Mouse (Mus musculus) embryo, embryonic 10.5 days (tissue): Measurements from ENCODE around the gene Csf2rb.
"Not testable (repeated sequence)": the region's sequence is repeated elsewhere in the genome, so short reads cannot be mapped to it uniquely, and the experiment has no call there.

Source experiments
- DNase-seq: peaks from one replicate; pipeline ENCODE4 v3.0.0-alpha.2; 2015; ENCODE audit warnings: low spot score

Gene Csf2rb

DNA sequence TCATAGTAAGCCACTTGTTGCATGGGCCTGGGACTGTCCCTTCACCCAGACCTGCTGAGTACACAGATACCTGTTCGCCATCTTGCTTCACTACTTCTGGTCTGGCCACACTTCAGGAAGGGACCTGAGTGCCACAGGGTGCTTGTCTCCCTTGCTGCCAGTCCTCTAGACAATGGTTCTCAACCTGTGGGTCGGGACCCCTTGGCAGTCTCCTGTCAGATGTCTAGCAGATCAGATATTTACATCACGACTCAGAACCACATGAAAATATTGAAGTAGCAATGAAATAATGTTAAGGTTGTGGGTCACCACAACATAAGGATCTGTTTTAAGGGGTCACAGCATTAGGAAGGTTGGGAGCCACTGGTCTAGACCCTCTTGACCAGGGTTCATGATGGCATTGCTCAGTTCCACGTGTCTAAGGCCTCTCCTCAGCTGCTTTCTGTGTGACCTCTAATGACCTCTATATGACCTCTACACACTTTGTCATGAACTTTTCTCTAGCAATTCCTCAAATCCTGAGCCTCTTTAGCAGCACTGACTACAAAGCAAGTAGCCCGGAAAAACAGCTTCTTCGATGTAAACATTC is 2.3 kb downstream of the Csf2rb start:
- not testable (repeated sequence) for DNase-seq

DNA sequence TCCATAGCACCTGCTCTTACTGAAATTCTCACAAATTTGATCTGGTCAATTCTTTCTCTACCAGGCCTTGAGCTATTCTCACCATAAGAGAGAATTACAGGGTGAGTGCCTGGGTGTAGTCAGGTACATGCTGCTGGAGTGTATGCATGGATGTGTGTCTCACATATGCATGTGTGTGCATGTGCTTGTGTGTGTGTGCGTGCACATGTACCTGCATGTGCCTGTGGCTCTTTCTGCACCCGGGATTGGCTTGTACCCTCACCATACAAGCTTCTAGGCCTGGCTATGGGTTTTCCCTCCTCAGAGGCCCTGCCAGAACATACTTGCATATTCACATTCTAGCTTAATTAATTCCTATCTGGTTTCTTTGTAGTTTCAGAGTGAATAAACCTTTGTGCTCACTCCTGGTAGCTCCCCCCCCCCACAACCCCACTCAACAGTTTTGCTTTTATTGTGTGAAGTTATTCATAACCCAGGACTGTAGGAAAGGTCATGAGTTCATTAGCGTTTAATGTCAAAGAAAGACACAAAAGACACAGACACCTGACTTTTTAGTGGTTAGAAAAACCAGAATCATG is 3.1 kb downstream of the Csf2rb start:
- DNase-seq = no peak

DNA sequence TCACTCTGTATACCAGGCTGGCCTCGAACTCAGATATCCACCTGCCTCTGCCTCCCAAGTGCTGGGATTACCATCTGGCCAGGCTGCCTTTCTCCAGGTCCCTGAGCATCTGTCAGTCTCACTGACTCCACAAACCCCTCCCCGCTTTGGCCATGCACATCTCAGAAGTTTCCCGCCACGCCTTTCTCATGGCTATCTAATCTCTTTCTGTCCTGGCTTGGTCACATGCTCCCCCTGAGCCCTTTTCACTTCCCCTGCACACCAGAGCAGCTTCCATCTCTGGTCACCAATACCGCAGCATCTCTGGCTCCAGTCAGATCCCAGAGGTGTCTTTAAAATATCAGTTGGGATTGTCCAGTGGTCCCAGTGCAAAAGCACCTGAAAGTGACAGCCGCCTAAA is 4.4 kb downstream of the Csf2rb start:
- not testable (repeated sequence) for DNase-seq

DNA sequence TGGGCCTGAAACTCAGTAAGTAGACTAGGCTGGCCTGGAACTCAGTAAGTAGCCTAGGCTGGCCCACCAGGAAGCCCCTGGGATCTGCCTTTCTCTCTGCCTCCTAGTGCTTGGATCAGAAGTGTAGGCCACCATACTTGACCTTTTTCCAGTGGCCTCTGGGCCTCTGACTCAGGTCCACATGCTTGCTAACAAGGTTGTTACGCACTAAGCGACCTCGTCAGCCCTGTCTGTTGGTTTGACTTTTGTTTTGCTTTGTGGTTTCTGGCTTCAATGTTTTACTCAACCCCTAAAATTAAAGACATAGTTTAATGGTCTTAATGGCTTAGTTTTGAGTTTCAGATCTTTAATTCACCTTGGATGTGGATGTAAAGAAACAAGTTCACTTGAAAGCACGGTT is 5.2 kb downstream of the Csf2rb start:
- no peak for DNase-seq

DNA sequence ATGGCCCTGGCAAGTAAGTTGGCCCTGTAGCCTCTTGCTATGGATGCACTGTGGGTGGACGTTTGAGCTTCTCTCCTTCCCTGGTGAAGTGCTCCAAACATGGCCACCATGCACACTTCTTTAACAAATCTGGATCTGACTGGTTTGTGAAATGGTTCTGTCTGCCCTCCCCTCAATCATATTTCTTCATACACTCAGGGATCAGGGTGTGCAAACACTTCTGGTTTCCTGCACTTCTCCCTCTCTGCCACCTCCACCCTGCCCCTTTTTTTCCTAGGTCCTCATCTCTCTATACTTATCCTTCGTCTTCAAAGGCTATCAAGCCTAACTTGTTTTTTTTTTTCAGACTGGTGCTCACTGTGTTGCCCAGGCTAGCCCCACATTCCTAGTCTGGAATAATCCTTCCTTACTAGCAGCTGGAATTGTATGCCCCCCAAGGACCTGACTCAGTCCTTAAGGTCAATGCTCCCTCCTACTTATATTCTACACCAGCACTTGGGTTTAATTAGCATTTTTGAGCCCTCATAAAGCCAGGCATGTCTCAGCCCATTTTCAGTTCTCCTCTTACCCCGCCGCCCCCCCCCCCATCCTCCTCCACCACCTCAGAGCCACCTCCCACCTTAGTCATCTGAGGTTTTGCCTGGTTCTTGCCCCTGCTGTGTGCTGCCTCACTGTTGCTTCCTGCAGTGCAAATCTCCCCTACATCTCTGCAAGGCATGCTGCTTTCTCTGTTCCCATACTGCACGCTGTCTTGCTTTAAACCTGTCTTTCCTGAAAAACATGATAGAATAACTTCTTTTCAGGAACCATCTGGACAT is 6.2 kb downstream of the Csf2rb start:
- no peak for DNase-seq

DNA sequence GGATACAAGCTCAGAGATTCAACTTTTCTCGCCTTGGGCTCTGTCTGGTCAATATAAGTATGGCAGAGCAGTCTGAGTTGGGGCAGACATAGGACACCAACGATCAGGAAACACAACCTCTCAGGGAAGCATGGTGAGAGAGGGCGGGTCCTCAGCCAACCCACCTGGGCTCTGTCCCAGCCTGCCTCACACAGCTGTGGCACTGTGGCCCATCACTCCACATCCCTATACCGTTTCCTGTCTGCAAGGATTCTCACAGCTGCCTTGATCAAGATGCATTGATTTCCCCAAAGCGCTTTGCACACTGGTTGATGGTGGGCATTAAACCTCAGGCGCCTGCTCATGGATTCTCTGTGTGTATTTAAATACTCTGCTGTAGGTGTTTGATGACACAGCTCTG is 7.4 kb downstream of the Csf2rb start:
- DNase-seq = no peak

DNA sequence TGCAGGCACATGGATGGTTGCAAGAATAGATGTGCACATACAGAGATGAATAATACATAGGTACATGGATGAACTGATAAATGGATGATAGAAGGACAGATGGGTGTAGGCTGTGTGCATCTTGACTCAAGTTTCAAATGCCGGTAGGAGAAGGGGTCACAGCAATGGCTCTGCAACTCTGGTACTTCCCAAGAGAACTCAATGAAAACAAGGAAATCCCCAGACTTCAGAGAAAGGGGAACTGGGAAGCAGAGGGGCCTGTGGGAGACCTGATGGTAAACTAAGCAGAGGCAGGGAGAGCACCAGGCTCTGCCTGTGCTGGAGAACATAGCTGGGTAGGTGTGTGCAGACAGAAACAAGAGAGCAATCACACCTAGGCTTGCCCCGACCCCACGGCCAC is 8.8 kb downstream of the Csf2rb start:
- no peak for DNase-seq

DNA sequence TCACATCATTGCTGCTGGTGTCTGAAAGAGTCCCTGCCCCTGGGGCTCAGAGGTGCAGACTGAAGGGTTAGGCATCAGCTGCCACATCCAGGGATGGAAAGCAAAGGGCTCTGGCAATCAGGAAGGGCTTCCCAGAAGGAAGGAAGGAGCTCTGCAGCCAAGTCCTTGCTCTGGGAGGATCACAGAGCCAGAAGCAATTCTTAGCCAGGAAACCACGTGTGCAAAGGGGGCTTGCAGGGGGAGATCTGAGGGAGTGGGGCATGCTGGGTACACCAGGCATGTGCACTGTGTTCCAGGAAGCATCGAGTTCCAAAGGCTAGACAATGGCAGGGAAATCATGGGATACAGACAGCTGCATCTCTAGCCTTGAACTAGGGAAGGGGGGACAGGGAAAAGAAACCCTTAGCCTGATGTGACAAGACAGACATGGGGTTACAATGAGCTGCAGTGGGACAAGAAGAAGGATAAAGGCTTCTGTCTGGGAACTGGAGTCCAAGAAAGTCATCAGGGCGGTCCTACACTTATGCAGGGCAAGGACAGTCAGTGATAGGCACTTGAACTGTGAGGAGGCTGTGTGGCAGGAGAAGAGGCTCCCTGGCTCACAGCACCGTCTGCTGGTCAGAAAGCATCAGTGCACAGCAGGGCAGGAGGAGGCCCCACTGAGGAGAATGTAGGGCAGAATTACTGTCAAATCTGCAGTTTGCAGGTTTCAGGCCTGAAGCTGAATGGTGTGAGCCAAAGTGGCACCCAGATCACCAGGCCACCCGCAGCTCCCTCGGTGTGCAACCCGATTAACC is 14.3 kb downstream of the Csf2rb start:
- DNase-seq = peak; percentile 61

DNA sequence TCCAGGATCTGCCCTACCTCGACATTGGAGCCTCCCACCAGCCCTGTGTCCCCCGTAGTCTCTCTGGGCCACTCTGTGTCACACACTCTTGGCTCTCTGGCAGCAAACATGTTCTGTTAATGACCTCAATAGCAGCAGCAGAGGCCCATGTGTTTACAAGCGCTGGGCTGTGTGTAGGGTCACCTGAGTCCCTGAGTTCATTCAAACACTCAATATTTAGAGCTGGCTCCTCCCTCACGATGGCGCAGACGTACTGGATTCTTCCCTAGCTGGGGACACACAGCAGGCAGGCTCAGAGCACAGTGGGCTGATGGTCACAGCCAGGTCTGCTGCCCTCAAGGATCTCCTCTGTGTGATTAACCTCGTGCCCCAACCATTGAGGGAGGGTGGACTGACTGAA is 15.4 kb downstream of the Csf2rb start:
- DNase-seq = not testable (repeated sequence)

DNA sequence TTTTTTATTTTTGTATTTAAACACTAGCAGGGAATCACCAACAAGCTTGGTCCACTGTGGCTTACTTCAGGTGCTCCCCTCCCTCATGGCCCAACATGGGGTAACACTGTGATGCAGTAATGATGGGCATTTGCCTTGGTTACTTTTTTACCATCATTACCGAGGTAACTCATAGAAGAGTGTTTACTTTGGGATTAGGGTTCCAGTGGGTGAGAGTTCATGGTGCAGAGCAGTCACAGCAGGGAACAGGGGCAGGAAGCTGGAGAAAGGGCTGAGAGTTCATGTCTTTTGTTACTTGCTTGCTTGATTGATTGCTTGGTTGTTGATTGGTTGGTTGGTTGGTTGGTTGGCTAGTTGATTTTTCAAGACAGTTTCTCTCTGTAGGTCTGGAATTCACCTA is 18.1 kb downstream of the Csf2rb start:
- DNase-seq = no peak

DNA sequence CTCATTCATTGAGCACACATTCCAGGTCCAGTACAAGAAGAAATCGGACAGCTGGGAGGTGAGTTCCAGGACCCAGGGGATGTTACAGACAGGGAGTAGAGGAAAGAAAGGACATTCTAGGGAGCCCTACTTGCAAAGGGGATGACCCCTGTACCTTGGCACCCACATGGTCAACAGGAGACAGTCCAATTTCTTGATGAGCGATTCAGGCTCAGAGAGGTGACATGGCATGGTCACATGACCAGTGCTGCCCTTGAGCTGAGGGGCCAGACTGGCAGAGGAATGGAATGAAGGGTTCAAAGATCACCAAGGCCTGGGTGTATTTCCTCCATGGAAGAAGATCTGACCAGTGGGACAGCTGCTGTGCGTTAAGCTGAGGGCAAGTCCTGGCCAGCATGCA is 19.0 kb downstream of the Csf2rb start:
- DNase-seq = no peak

DNA sequence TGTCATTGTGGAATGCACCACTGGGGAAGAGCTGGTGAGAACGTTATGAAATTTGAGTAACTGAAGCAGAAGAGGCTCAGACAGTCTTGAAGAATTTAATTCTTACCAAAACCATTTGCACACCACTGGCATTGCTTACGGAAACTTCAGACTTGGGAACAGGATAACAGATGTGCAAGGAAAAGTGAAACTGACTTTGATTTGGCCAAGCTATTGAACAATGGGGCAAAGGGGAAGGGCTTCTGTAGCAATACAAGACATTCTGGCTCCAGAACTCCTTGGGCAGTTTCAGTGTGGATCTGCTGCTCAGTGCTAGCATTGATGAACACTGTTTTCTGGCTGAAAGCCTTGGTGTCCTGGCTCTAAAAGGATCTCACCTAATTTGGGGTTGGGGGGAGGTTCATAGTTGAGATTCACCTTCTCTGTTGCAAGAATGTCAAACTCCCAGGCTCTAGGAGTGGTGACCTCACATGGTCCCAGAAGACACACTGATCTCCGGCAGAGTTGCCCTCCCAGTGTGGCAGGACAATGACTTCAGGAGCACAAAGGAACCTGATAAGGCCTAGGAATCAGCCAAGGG is 26.1 kb downstream of the Csf2rb start:
- DNase-seq = no peak

DNA sequence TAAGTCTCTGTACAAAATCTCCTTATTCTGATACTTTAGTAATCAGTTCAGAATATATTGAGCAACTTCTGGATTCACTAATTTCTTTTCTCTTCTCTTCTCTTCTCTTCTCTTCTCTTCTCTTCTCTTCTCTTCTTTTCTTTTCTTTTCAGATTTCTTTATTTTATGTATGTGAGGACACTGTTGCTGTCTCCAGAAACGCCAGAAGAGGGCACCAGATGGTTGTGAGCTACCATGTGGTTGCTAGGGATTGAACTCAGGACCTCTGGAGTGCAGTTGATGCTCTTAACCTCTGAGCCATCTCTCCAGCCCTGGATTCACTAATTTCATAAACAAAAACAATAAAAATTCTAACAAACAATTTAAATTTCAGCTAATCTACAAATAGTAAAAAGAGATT is 29.4 kb downstream of the Csf2rb start:
- peak; percentile 68 for DNase-seq

DNA sequence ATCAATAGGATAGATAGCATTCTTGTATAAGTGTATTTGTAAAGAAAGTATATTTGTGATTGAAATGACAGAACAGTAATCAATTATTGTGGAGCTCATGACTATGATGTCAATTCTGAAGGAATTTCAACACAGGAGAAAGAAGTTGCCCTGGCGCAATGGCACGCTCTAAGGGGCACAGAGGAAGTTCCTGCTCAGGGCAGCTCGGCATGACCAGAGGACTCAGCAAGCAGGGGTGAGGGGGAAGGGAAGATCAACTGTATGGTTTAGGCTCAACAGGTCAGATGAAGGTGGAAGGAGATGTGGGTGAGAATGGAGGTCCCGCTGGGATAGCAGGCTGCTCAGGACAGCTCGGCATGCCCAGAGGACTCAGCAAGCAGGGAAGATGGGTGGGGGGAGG is 30.0 kb downstream of the Csf2rb start:
- no peak for DNase-seq

DNA sequence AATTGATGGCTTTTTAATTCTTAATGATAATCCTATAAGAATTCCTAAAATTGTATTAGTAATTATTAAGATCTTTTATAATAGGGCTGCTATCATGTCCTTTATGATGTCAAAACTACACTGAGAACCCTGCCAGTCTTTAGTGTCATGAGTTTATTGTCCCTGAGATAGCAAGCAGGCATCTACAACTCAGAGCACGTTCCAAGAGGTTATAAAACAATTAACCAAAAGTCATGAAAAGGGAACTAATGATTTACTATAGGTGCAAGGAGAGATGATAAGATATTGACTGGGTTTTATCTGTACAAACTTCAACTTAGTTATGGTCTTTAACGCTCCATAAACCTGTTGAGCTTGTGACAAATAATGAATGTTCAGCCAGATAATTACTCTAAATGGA is 40.4 kb downstream of the Csf2rb start:
- no peak for DNase-seq

DNA sequence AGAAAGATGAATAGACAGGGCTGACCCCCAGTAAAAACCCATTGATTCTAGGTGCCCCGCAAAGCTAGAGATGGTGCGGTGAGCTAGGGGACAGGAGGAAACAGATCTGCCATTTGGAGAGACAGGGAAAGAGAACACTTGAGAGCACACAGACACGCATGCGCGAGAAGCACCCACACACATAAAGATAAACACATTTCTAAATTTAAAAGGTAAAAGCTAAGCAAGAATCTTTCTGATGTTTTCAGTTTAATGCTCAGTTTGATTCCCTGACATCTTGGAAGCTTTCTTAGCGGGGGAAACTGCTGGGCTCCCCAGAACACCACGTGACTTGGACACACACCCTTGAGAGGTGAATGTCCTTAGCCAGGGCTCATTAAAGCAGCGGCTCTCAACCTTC is 41.3 kb downstream of the Csf2rb start:
- no peak for DNase-seq

DNA sequence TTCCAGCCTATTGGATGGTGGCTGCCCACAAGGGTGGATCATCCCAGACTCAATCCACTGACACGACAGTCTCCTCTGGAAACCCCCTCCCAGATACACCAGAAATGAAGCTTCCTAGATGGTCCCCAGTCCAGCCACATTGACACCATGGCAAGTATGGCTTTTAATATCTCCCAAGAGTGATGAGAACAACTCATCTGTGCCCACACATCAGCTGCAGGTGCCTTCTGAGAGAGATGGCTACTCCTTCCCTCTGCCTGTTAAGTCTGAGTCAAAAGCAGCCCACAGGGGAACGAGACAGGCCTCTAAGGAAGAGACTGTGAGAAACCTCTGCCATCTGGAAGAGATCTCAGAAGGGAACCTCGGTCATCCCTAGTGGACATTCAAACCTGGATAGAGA is 42.3 kb downstream of the Csf2rb start:
- DNase-seq = no peak

DNA sequence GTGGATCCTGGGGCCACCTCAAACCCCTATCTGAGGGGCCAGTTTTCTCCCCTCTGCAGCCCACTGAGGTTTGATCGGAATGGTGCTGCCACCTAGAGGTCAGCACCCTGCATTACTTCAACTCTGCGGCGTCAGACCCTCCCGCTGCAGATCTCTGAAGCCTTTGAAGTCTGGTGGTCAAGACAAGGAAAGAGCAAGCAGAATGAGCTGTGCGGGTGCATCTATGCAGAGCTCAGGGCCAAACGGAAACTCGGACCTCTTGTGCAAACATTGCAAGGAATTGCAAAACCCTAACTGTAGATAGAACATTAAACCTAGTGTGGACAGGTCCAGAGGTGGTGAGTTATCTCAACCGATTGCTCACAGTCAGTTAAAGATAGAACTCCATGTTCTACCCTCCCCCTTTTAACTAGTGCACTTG is 43.4 kb downstream of the Csf2rb start:
- DNase-seq = peak; percentile 74

DNA sequence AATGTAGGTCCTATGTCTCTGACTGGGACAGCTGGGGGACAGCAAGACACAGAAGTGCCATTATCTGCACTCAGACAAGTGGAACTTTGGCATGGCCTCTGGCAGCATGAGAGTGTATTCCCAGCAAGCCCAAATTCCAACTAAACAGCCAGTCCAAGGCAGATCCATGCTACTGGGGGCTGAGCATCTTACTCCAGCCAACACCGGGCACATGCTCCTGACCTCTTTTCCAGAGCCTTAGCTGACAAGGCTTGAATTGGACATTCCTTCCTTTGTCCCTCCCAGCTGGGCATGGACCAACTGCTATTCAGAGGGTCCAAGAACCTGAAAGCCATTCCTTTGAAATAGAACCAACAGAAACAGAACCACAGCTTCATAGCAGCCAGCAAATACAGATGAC is 44.1 kb downstream of the Csf2rb start:
- DNase-seq = no peak

DNA sequence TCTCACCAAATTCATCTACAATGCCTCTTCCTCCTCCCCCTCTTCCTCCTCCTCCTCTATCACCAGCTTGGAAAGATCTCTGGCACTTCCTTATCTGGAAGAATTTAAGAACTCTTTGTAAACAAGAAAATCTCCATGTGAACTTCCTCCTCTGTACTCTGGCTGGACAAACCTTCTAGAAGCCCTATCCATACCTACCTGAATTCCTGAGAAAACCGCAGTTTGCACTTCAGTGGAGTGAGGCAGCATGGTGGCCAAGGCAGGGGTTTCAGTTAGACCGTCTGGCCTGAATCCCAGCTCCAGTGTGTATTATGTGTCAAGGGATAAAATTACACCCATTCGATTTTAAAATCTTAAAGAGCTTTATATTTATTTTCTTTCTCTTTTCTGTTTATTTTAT is 47.2 kb downstream of the Csf2rb start:
- DNase-seq = no peak

DNA sequence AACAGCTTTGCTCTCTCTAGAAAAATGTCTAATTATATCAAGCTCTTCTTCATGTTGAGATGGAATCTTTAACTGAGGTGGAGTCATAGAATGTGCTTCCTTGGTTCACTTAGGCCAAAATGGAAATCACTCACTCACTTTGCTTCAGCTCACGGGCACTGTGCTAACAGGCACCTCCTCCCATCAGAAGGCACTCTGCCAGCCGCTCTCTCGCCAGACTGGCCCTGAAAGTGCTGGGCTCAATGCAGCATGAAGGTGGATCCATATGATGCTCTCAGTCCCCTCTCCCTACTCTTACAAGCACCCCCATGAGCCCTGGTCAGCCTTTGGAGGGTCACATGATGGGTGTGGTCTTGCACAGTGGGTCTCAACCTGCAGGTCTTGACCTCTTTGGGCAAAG is 48.7 kb downstream of the Csf2rb start:
- DNase-seq = no peak

DNA sequence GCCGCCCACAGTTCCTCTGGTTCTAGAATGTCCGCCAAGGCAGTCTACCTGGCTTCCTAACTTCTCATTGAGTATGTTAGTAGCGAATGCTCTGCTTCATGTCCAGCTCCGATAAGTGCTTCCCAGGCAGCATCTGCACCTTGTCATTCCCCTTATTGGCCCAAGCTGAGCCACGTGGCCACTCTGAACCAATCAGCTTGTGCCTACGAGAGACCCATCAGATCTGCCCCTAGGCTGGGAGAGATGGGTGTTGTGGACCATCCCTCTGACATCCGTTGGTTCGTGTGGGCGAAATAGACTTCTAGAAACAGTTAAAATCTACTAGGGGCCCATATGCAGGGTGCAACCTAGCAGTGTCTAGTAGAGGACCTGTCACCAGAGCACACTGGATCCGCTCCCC is 52.3 kb downstream of the Csf2rb start:
- no peak for DNase-seq
